In genomic region chr5:102843934-102844709, GRCm38 (mm10) we compare ENCODE assay signal across 11 mouse cellular contexts.
DNase-seq lines count a peak whose midpoint lies in the region; ATAC-seq lines count a peak whose summit lies in the region.
"Had no signal": no experiment of that assay in that cellular context is flagged by ENCODE, and none has a peak within 500 bp of the region (broad histone marks: within the 10 kb centered on the region; RNA-seq: fewer than 3 reads in every experiment).

No protein-coding gene starts in this region.

- 24% methylated on average over 5 of the region's 5 CpGs for WGBS in lung, embryonic 16.5 days
- 38% methylated on average over 5 of the region's 5 CpGs for WGBS in liver, embryonic 13.5 days (ENCODE audit: insufficient replicate concordance)
- 24% methylated on average over 5 of the region's 5 CpGs for WGBS in forebrain, embryonic 13.5 days

- H3K36me3 ChIP-seq in lung, embryonic 16.5 days (ENCODE audit: control insufficient read depth, insufficient read depth, low read length): no peaks in the 10 kb centered on the region
- no peaks in the 10 kb centered on the region for H3K36me3 ChIP-seq in liver, embryonic 13.5 days
- H3K36me3 ChIP-seq in forebrain, embryonic 13.5 days (ENCODE audit: poor library complexity, severe bottlenecking): no peaks in the 10 kb centered on the region

- H3K27me3 ChIP-seq in lung, embryonic 16.5 days (ENCODE audit: control insufficient read depth, insufficient read depth, low read depth, low read length): no peaks in the 10 kb centered on the region
- no peaks in the 10 kb centered on the region for H3K27me3 ChIP-seq in liver, embryonic 13.5 days
- no peaks in the 10 kb centered on the region for H3K27me3 ChIP-seq in forebrain, embryonic 13.5 days

- H3K9ac ChIP-seq in lung, embryonic 16.5 days (ENCODE audit: low read length): no peak overlapping the region
- H3K9ac ChIP-seq in liver, embryonic 13.5 days: no peak overlapping the region
- no peak overlapping the region for H3K9ac ChIP-seq in forebrain, embryonic 13.5 days

- no peak overlapping the region for H3K4me3 ChIP-seq in lung, embryonic 16.5 days (ENCODE audit: low read length)
- no peak overlapping the region for H3K4me3 ChIP-seq in liver, embryonic 13.5 days (replicated peaks)
- no peak overlapping the region for H3K4me3 ChIP-seq in forebrain, embryonic 13.5 days

- H3K27ac ChIP-seq in lung, embryonic 16.5 days (ENCODE audit: low read length): no peak overlapping the region
- H3K27ac ChIP-seq in liver, embryonic 13.5 days: no peak overlapping the region; the same call in 1 of the 2 replicates
- H3K27ac ChIP-seq in forebrain, embryonic 13.5 days: no peak overlapping the region
- H3K27ac ChIP-seq: heart, adult 2 months had no signal

- DNase-seq in lung, postnatal 25 days (ENCODE audit: low spot score): no peak
- peak; percentile 84 to 95 for DNase-seq in kidney, adult 8-10 months
- no peak for DNase-seq in liver, embryonic 13.5 days
- peak; percentile 80 for DNase-seq in yolk sac, embryonic 10.5 days (ENCODE audit: low spot score)
- no peak for DNase-seq in thymus, postnatal 36 days
- DNase-seq in gastrocnemius, postnatal 4 days (ENCODE audit: low spot score in 2 of 2): no peak

- H3K4me2 ChIP-seq in lung, embryonic 16.5 days (ENCODE audit: low read depth, low read length): no peak overlapping the region
- H3K4me2 ChIP-seq in liver, embryonic 13.5 days: no peak overlapping the region
- H3K4me2 ChIP-seq in forebrain, embryonic 13.5 days: no peak overlapping the region; the same call in 1 of the 2 replicates

- peaks cover 28% of the 10 kb centered on the region for H3K4me1 ChIP-seq in lung, embryonic 16.5 days (replicated peaks; ENCODE audit: control insufficient read depth, insufficient read depth, low read length)
- H3K4me1 ChIP-seq in liver, embryonic 13.5 days (replicated peaks): no peaks in the 10 kb centered on the region
- H3K4me1 ChIP-seq in forebrain, embryonic 13.5 days: peaks cover 18% of the 10 kb centered on the region

- ATAC-seq in lung, embryonic 16.5 days (ENCODE audit: low read depth): peak; percentile 12; the same call in 1 of the 2 replicates
- ATAC-seq in liver, embryonic 13.5 days (ENCODE audit: low read depth): peak; percentile 75
- ATAC-seq in forebrain, embryonic 13.5 days: no peak
- ATAC-seq: inflammation-experienced regulatory T-cells, adult 6 months had no signal

- H3K9me3 ChIP-seq in lung, embryonic 16.5 days (ENCODE audit: control insufficient read depth, low read length): no peaks in the 10 kb centered on the region
- no peaks in the 10 kb centered on the region for H3K9me3 ChIP-seq in liver, embryonic 13.5 days (replicated peaks)
- no peaks in the 10 kb centered on the region for H3K9me3 ChIP-seq in forebrain, embryonic 13.5 days (replicated peaks)
- H3K9me3 ChIP-seq: megakaryocyte, embryonic 14.5 days had no signal

Comparison
In these comparisons a context has a peak if more than half of its experiments do, and no peak if none do; other contexts are left out.
1. DNase-seq: peak in kidney, adult 8-10 months (2 of 2) and yolk sac, embryonic 10.5 days (single experiment); none in lung, postnatal 25 days (single experiment), liver, embryonic 13.5 days (single experiment), thymus, postnatal 36 days (0 of 2) and gastrocnemius, postnatal 4 days (0 of 2).